Mouse (Mus musculus): ENCODE results near the gene Plekhh1. TPM values are rescaled to one million over a fixed set of nuclear protein-coding genes. Genes with fewer than 3 reads are reported as not detected.
A peak's percentile ranks its signal among the peaks of the same experiment; 100 is the strongest.
"Not testable (repeated sequence)": the region's sequence is repeated elsewhere in the genome, so short reads cannot be mapped to it uniquely, and the experiment has no call there.

Plekhh1 gene
- 1 to 10 TPM; 1.3 to 1.4 TPM for total RNA-seq (2021)
- long read RNA-seq, experiment 1, full-length matches to known transcripts: 1 of 2 reads
- long read RNA-seq, experiment 1, partial matches to known transcripts: 0 of 2 reads
- long read RNA-seq, experiment 1, other reads (novel, unspliced or antisense): 1 of 2 reads
- long read RNA-seq, experiment 2, partial matches to known transcripts: 1 of 1 reads
- long read RNA-seq, experiment 2, other reads (novel, unspliced or antisense): 0 of 1 reads

DNA sequence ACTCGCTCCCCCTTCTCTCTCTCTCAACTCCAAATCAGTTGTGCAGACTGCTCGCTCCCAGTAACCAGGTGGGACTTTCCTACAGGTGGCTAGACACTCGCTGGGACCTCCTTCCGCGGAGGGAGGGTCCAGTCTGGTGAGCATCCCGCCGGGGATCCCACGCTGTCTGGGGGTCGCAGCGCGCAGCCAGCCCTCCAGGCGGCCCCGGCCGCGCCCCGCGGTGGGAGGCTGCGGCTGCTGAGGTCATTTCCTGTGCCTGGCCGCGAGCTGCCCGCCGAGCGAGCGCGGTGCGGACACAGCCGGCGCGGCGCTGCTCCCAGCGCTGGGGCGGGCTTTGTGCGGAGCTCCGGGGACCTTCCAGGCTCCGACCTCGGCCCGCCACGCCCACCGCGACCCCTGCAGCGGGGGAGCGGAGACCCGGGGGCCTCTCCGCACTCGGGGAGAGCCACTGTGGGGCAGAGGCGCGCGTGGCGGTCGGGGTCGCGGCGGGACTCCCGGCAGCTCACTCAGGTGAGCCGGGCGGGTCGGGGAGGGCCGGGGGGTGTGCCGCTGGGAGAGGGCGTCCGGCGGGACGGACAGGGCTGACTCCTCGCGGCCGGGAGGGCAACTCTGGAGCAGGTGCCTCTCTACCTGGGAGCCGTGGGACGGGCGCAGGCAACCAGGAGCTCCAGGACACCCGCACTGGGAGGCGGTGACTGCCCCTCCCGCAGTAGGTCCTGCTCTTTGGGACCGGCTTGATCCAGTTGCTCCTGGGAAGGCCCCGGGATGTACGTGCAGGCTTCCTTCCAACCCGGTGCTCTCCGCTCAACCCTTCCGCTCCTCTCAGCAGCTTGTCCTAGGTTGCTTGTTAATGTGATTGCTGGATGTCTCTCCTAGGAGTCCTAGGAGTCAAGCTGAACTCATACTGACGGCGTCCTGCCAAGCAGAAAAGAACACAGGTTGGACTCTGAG lies at the start of gene Plekhh1:
Gene Plekhh1 (plus strand): TSS at position 253 of the 951 bp plus-strand sequence.
- peak; percentile 53 for DNase-seq

DNA sequence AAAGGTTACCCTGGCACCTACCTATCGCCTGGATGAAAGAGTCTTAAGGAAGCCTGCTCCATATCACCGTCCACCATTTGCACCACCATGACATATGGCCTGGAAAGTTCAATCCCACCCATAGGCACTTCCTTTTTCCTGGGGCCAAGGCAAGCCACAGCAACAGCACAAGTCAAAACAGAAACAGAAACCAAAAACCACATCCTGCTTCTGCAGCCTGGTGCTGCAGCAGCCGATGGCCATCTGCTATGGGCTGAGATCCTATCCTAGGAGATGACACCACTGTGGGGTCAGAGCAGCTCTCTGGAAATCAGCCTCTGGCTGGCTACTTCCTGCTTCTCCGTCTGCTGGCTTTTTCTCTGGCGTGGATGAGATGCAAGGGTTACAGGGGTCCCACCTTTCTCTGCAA lies 48.3 kb upstream of the Plekhh1 start:
- peak; percentile 14 for DNase-seq

DNA sequence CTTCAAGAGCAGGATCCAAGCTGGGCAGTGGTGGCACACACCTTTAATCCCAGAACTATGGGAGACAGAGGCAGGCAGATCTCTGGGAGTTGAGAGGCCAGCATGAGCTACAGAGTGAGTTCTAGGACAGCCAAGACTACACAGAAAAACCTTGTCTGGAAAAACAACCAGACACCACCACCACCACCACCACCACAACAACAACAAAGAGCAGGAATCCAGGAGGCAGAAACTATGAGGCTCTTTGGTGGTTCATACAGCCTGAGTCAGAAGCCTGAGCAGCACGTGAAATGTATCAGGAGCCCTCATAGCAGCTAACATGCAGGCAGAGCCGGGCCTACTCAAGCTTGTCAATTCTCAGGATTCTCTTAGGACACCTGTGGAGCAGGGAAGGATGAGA lies 47.8 kb upstream of the Plekhh1 start:
- no peak for DNase-seq

DNA sequence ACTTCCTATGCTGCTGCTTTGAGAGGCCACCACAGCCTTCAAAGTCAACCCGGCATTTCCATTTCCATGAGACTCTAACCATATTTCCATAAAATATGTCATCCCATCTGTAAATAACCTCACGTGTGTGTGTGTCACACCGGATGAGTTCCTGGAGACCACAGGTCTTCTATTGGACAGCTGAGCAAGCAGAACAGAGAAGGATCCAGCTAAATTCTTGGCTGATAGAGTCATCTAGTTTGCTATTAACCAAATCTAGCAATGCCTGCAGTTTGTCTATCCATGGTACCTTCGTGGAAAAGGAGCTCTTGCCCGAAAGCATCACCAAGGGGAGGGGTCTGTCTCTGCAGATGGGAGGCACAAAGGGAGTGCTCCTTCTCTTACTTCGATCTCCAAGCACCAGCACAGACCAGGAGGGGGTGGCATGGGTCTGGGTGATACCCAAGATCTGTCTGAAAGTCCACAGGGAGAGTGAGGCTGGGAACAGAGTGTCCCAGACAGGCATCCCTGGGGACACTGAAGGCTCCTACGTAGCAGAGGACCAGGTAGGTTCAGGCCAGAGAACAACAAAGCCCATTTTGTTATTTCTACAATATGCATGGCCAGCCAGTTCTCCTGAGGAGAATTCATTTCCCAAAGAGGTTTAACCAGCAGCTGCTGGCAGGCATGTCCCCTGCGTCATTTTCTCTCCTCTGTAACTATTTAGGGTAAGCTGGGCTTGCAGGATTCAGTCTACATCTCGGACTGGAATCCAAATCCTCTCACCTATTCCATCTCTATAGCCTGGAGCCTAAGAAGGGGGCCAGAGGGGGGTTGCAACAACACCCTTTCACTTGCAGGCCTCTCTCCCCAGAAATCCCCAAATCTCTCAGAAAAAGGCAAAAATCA lies 46.8 kb upstream of the Plekhh1 start:
- no peak for DNase-seq

DNA sequence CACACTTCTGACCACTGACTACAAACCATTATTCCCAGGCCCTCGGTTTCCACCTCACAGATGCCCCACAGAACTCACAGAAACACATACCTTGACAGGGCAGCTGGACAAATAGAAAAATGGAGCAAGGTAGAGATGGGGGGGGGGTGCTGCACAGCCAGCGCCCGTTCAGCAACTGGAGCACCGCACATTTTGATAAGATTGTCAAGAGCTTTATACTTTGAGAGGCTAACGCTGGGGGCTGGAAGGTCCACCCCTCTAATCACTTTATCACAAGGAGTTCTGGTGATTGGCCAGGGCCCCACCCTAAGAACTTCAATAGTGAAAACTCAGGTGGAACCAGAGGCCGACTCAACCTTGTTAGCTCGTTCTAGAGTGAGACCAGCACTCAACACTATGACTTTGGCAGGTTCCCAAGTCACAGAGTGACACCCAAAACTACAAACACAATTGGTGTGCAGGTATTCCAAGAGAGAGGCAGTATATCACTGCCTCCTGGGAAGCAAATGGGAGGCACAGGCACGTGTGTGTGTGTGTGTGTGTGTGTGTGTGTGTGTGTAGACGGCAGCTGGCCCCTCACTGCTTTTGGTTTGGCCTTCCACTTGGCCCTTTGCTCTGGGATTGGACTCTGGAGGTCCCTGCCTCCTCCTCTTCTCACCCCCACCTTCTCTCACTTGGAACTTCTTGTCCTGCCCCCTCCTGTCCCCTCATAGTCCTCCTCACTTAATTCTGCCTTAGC lies 45.5 kb upstream of the Plekhh1 start:
- no peak for DNase-seq

DNA sequence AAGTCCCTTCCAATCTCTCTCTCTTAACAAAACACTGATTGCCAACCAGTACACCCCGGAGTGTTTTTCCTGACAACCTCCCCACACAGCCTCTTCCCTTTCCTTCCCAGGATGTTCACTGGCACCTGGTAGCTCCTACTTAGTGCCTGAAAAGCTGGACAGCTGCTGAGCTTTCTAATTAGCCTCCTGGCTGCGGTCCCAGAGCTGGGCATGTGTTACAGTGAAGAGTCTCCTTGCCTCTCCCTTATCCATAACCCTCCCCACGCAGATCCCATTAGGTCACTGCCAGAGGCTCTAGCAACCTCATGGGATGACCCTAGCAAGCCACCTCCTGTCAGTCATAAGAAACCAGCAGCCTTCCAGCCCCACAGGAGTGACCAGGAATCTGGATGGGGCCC lies 44.9 kb upstream of the Plekhh1 start:
- peak; percentile 71 for DNase-seq

DNA sequence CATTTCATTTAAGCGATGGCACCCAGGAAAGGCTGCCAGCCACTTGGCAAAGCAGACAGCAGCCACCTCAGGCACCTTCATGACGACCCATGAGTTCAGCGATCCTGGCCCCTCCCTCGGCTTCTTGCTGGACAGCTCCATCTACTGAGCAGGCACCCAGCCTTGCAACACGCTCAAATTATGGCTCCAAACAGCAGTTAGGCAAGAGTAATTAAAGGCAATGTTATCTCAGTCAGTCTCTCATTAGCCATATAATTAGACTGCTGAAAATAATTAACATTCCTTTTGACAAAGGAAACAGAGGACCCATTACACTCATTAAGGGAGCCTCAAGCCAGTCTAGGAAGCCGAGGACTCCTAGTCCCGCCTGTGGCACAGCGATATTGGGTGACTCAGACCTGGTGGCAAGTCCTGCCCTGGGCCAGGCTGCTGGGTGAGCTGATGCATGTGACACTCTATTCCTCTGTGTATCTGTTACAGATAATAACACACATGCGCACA lies 41.3 kb upstream of the Plekhh1 start:
- DNase-seq: no peak

DNA sequence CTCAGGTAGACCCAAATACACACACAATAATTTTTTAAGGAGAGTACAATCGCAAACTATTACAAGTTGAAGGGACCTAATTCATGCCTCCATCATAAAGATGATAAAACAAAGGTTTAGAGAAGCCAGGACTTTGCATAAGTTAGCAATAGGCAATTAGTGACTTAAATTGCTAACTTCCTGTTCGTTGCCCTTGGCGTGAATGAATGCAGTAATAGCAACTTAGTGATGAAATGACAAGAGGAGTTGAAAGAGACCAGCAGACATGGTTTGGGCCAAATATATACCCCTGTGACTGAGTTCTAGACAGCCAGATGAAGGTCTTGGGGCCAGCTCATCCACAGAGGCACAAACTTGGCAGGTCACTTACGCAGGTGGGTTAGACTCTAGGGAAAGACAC lies 32.7 kb upstream of the Plekhh1 start:
- no peak for DNase-seq

DNA sequence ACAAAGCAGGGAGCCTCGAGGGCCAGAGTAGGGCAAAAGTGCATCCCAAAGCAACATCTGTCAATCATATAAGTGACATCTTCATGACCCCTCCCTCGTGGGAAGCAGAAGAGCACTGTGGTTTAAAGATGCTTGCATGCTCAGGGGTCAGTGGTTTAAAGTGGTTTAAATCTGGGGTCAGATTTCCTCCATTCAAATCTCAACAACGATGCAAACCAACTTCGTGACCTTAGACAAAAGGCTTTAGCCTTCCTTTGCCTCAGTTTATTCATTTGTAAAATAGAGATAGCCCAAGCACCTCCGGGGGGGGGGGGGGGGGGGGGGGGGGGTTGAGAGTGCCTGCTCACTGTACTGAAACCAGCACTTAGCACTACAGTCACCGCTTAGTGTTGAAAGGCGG lies 32.3 kb upstream of the Plekhh1 start:
- no peak for DNase-seq

DNA sequence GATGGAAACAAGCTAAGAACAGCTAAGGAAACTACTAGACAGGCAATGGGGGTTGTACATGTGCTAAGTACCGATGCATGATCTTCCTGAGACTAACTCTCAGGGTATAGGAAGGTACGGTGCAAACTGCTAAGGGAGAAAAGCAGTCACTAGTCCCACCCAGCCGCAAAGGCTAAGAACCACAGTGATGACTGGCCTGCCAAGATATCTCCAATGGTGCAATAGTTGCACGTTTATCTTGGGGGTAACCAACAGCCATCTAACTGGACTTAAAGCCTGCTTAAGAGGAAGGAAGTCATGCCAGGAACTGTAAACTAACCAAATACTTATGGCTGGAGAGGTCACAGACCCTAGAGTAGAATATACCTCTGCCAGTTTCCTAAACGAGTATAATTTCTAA lies 26.6 kb upstream of the Plekhh1 start:
- no peak for DNase-seq

DNA sequence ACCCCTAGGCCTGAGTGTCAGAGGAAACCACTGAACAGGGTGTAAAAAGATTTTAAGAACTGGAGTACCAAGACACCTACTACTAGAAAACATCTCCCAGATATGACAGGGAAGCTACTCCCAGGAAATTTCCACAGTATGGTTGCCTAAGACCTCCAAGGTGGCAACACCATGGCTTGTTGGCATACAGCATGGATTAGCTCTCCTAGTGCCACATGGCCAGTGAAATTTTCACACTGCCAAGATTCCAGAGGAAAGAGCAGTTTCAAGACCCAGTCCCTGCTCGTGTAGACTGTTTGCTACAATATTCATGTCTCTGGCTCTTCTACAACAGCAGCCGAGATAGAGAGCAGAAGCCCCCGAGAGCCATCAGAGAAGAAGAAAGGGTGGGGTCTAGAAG lies 26.0 kb upstream of the Plekhh1 start:
- no peak for DNase-seq

DNA sequence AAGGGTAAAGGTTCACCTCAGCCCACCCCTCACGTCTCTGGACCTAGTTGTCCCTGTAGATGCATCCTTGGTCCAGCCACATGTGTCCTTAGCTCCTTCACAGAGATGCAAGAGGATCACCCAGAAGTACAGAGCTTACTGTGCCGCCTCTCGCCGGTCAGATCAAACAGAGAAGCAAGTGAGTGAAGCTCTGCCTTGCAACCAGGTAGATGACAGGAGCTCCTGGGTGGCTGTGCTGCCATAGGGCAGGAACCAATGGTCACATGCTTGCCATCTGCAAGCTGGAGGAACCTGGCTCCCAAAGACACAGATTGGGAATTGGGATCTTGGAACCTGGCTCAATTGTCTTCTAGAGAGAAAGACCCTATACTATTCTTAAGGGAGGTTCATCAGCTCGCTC lies 23.5 kb upstream of the Plekhh1 start:
- no peak for DNase-seq

DNA sequence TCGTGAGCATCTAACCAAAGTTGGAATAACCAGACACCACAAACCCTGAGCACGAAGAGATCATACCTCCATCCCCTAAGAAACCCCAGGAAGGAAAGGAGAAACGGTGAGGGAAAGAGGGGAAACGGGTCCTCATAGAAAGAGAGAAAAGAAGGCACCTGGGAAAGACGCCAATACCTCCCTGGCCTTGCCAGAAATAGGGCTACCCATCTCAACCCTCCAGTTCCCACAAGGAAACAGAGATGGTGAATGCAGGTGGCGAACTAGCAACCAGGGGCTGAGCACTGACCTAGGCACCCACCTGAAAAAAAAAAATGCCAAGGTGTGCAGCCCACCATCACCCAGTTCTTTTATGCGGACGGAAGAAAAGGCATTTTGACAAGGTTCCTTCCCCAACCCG lies 22.9 kb upstream of the Plekhh1 start:
- no peak for DNase-seq

DNA sequence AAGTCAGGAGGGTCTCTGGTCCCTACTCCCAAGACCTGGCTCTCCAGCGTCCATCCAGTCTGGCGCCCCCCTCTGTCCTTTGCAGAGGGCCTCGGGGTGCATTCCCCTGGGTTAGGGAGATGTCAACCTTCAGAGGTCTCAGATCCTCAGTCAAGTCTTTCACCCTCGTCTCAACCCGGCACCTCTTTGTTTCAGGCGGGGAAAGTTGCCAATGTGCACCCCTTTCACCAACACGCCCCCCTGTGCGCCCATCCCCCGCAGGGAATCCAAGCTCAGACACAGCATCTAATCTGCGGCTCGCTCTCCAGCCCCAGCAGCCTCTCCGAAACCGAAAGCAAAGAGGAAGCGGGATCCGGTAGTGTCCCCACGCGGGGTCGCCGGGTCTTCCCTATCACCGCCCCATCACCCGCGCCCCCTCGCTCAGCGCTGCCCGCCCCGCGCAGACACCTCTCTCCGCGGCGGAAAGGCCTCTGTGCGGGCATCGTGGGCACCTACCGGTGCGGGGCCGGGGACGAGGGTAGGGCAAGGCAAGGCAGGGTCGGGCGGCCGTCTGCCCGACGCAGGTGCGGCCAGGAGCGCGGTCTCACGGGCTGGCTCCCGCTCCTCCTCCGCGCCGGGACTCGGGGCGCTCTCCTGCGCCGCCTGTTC lies 22.4 kb upstream of the Plekhh1 start:
- DNase-seq: peak; percentile 51

DNA sequence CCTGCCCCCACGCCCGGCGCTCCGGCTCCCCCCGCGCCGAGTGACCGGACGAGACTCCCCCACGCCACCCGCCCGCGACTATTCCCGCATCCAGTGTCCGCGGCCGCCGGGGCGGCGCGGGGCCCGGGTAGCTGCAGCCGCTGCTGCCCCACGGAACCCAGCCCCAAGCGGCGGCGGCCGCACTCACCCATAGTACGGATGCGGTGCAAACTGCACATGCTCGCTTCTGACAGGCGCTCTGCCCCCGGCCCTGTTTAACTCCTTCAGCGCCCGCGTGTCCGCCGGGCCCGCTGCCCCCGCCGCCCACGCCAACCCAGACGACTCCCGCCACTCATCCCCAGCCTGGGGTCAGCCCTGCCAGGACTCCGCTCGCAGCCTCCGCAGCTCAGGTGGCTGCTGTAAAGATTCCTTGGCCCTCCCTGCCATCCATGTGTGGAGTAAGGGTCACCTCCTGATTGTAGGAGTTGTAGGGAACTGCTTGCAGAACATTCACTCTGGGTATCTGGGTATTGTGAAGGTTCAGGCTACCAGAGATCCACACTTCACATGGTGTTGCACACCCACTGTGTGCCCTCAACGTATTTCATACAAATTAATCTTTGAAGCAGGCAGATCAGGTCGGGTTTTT lies 21.7 kb upstream of the Plekhh1 start, which contains the start of gene Tmem229b:
Gene Tmem229b (minus strand): TSS at position 502 of the 628 bp plus-strand sequence.
- no peak for DNase-seq

DNA sequence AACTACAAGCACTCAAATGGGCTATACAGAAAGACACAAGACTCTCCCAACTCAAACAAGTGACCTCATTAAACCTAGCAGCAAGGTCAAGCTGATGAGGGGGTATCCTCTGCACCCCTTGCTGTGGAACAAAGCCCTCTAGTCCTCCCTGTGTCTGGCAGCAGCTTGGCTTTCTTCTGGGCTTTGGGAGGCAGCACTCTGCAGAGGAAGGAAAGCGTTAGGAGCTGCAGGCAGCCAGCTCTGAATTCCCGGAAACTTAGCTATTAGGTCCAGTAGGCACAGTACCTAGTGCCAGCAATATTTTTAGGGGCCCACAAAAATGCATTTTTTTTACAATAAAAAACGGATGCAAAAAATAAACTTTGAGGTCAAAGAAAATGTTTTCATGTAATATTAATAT lies 18.4 kb upstream of the Plekhh1 start:
- DNase-seq: no peak

DNA sequence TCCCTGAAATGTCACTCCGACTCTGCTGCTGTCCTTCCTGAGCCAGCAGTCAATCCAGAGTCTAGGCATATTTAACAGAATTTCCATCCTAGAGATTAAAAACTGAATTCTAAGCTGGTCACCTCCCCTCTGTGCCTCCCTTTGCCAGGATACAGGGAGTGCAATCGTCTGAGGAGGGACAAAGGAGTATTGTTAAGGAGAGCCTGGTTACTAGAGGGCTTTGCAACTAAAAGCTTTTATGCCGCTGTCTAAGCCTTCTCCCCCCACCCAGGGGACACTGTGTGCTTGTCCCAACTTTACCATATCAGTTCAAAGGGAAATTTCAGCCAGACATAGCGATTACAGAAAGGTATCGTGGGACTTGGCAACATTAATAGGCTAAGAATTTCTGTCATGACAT lies 12.9 kb upstream of the Plekhh1 start:
- DNase-seq: no peak

DNA sequence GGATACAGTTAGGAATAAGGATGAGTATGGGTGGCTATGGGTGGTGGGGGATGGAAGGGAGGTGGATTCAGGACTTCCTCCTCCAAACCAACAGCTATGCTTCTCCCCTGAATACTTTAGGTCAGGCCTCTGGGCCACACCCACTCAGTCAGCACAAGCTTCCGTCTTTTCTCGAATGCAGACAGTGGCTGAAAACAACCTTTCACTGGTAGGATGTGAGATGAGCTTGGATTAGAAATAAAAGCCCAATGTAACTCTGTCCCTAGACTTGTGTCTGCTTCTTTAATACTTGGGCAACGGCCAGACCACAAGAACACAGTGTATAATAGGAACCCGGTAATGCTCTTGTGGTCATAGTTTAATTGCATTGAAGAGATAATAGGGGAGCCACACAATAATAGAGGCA lies 11.0 kb upstream of the Plekhh1 start:
- no peak for DNase-seq

DNA sequence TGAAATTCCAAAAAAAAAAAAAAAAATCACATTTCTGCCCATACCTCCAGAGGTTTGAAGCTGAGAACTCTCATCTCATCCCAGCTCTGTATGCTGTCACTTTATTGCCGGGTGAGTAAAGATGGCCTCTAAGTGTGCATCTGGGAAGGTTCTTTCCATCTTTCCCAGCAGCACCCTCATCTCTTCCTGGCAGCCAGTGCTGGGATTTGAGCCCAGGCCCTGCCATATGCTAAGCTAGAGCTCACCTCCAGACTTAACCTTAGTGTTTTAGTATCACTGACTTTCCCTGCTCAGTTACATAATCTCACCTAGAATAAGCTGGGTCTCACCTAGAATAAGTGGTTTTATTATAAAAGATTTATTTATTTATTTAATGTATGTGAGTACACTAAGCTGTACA lies 7.1 kb upstream of the Plekhh1 start:
- DNase-seq: no peak

DNA sequence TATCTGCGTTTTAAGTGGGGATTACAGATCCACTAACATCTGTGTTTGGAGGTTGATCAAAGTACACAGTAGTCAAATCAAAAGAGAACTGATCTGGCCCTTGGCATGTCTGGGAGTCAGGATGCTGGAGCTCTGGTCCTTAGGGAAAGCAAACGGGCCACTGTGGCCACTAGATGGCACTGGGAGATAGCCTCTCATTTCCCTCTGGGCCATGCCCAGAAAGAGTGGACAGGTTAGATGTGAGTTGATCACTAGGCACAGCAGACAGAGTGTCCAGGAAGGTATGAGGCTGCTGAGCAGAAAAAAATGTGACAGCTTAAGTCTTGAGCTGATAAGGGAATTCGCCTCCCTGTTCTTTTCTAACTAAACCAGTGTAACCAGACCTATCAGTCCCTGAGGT lies 6.1 kb upstream of the Plekhh1 start:
- peak; percentile 53 for DNase-seq

DNA sequence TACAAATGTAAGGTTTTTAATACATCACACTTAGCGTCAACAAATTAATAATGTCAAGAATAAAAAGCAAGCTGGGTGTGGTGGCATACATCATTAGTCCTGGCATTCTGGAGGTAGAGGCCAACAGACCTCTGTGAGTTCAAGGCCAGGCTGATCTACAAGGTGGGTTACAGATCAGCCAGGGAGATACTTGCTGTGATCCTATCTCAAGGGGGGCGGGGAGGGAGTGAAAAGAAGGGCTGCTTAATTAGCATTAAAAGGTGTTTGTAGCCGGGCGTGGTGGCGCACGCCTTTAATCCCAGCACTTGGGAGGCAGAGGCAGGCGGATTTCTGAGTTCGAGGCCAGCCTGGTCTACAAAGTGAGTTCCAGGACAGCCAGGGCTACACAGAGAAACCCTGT lies 1.4 kb upstream of the Plekhh1 start:
- DNase-seq: not testable (repeated sequence)
